Mouse (Mus musculus) lung, embryonic 16.5 days (tissue): ENCODE data around the gene Cenpu. TPM values are rescaled to one million over a fixed set of nuclear protein-coding genes. Genes with fewer than 3 reads are reported as not detected.
A peak's percentile ranks its signal among the peaks of the same experiment; 100 is the strongest.

Experiments
- ATAC-seq: fragments of 200-750 bp; cut with Nextera tagmentation; 2 replicates; pipeline ENCODE4 v1.8.0; 2017; ENCODE audit warnings: low read depth, mild to moderate bottlenecking, moderate library complexity
- H3K27ac ChIP-seq: fragments of 300-500 bp; sonication (generic); 2 replicates; pipeline ENCODE4 v1.5.1; 2014; ENCODE audit warnings: mild to moderate bottlenecking, control low read depth, low read length
- H3K27me3 ChIP-seq: fragments of 300-500 bp; sonication (generic); 2 replicates; pipeline ENCODE4 v1.6.1; 2014; ENCODE audit warnings: low read depth, low read length, mixed read lengths; ENCODE audit not compliant: control insufficient read depth, insufficient read depth
- H3K36me3 ChIP-seq: fragments of 300-500 bp; sonication (generic); 2 replicates; pipeline ENCODE4 v1.6.1; 2014; ENCODE audit warnings: low read length; ENCODE audit not compliant: control insufficient read depth, insufficient read depth
- H3K4me1 ChIP-seq: fragments of 300-500 bp; sonication (generic); replicated peaks from 2 replicates; pipeline ENCODE4 v1.6.1; 2014; ENCODE audit warnings: low read length, mixed read lengths; ENCODE audit not compliant: control insufficient read depth, insufficient read depth
- H3K4me2 ChIP-seq: fragments of 300-500 bp; sonication (generic); 2 replicates; pipeline ENCODE4 v1.6.1; 2014; ENCODE audit warnings: low read depth, low read length, control low read depth
- H3K4me3 ChIP-seq: fragments of 300-500 bp; sonication (generic); 2 replicates; pipeline ENCODE4 v1.5.1; 2014; ENCODE audit warnings: mild to moderate bottlenecking, low read length, control low read depth
- H3K9ac ChIP-seq: fragments of 300-500 bp; sonication (generic); 2 replicates; pipeline ENCODE4 v1.6.1; 2014; ENCODE audit warnings: low read length, control low read depth
- H3K9me3 ChIP-seq: fragments of 300-500 bp; sonication (generic); 2 replicates; pipeline ENCODE4 v1.6.1; 2016; ENCODE audit warnings: low read length; ENCODE audit not compliant: control insufficient read depth
- WGBS: fragments of 180-500 bp; shearing (Covaris S2); extraction: QIAGEN DNeasy Blood & Tissue Kit; methylation state at CpG from one replicate; pipeline ENCODE4 v1.1.7; 2014; 5-methylcytosine and 5-hydroxymethylcytosine counted together
- polyA plus RNA-seq: library from polyadenylated mRNA; unstranded; fragments of >200 nt; fragmentation: Nextera tagmentation; extraction: Ambion mirVana; gene quantifications from 2 replicates; pipeline ENCODE4 v1.2.1, GENCODE M21; 2015

Cenpu gene
- polyA plus RNA-seq, 1 experiment from 2014 or later, result 22.3 TPM

GRCm38 (mm10) chr8:46617690-46618620 is 66.1 kb downstream of the Cenpu start:
- peak overlapping the region; percentile 79 for H3K9ac ChIP-seq
- ATAC-seq, result peak; percentile 49
- under 1% methylated on average over 38 of the region's 38 CpGs for WGBS
- H3K27me3 ChIP-seq, result no peaks in the 10 kb centered on the region
- no peaks in the 10 kb centered on the region for H3K9me3 ChIP-seq
- H3K4me2 ChIP-seq, result peak overlapping the region; percentile 76
- peak overlapping the region; percentile 82 for H3K27ac ChIP-seq
- no peaks in the 10 kb centered on the region for H3K36me3 ChIP-seq
- peaks cover 26% of the 10 kb centered on the region for H3K4me1 ChIP-seq
- H3K4me3 ChIP-seq, result peak overlapping the region; percentile 69

GRCm38 (mm10) chr8:46618639-46619320 is 67.0 kb downstream of the Cenpu start:
- H3K36me3 ChIP-seq, result no peaks in the 10 kb centered on the region
- H3K4me3 ChIP-seq, result peak overlapping the region; percentile 69
- no peak for ATAC-seq
- H3K9me3 ChIP-seq, result no peaks in the 10 kb centered on the region
- H3K9ac ChIP-seq, result peak overlapping the region; percentile 79
- peaks cover 20% of the 10 kb centered on the region for H3K4me1 ChIP-seq
- no peak overlapping the region for H3K27ac ChIP-seq
- 4% methylated on average over 10 of the region's 10 CpGs for WGBS
- no peaks in the 10 kb centered on the region for H3K27me3 ChIP-seq
- H3K4me2 ChIP-seq, result peak overlapping the region; percentile 76

GRCm38 (mm10) chr8:46622446-46623270 is 70.8 kb downstream of the Cenpu start:
- Histone ChIP-seq H3K27ac (peak overlapping the region; percentile 52), H3K36me3 (no peaks in the 10 kb centered on the region), H3K9me3 (no peaks in the 10 kb centered on the region), H3K4me2 (no peak overlapping the region), H3K27me3 (no peaks in the 10 kb centered on the region), H3K4me1 (peaks cover 23% of the 10 kb centered on the region), H3K4me3 (no peak overlapping the region), H3K9ac (no peak overlapping the region)
- peak; percentile 41 for ATAC-seq
- WGBS, result 54% methylated on average over 9 of the region's 9 CpGs

GRCm38 (mm10) chr8:46625166-46625565 is 73.3 kb downstream of the Cenpu start:
- no peak overlapping the region for H3K4me3 ChIP-seq
- peak overlapping the region; percentile 44 for H3K27ac ChIP-seq
- H3K4me1 ChIP-seq, result peaks cover 14% of the 10 kb centered on the region
- H3K9me3 ChIP-seq, result no peaks in the 10 kb centered on the region
- ATAC-seq, result peak; percentile 75
- no peaks in the 10 kb centered on the region for H3K27me3 ChIP-seq
- H3K4me2 ChIP-seq, result no peak overlapping the region
- 9% methylated on average over 1 of the region's 1 CpGs for WGBS
- H3K36me3 ChIP-seq, result no peaks in the 10 kb centered on the region
- H3K9ac ChIP-seq, result no peak overlapping the region

GRCm38 (mm10) chr8:46626642-46627041 is 74.8 kb downstream of the Cenpu start:
- Histone ChIP-seq H3K27me3 (no peaks in the 10 kb centered on the region), H3K4me2 (no peak overlapping the region), H3K27ac (no peak overlapping the region), H3K4me3 (no peak overlapping the region), H3K9me3 (no peaks in the 10 kb centered on the region), H3K9ac (no peak overlapping the region), H3K4me1 (peaks cover 14% of the 10 kb centered on the region), H3K36me3 (no peaks in the 10 kb centered on the region)
- no peak for ATAC-seq
- 95% methylated on average over 5 of the region's 5 CpGs for whole genome bisulfite sequencing

- Histone ChIP-seq H3K4me2 (no peak overlapping the region), H3K27ac (no peak overlapping the region), H3K9ac (no peak overlapping the region), H3K36me3 (no peaks in the 10 kb centered on the region; the same call in 1 of the 2 replicates), H3K9me3 (no peaks in the 10 kb centered on the region), H3K4me1 (peaks cover 11% of the 10 kb centered on the region), H3K27me3 (no peaks in the 10 kb centered on the region), H3K4me3 (no peak overlapping the region)
- no peak for ATAC-seq
- 82% methylated on average over 7 of the region's 7 CpGs for WGBS
Observed at GRCm38 (mm10) chr8:46627881-46628280, 76.1 kb downstream of the Cenpu start.

GRCm38 (mm10) chr8:46628645-46629044 is 76.8 kb downstream of the Cenpu start:
- 96% methylated on average over 1 of the region's 1 CpGs for WGBS
- no peak overlapping the region for H3K27ac ChIP-seq
- H3K27me3 ChIP-seq, result no peaks in the 10 kb centered on the region
- H3K4me2 ChIP-seq, result no peak overlapping the region
- H3K9me3 ChIP-seq, result no peaks in the 10 kb centered on the region
- H3K4me3 ChIP-seq, result no peak overlapping the region
- no peak for ATAC-seq
- peaks cover 2% of the 10 kb centered on the region; the same call in 1 of the 2 replicates for H3K36me3 ChIP-seq
- peaks cover 11% of the 10 kb centered on the region for H3K4me1 ChIP-seq
- no peak overlapping the region for H3K9ac ChIP-seq
